Mouse (Mus musculus) E14TG2a.4 (cell line): Measurements from ENCODE around the gene Tmem178b.

Experiments used
- CTCF ChIP-seq: conservative IDR thresholded peaks from 2 replicates; pipeline ENCODE4 v1.5.1; 2014; ENCODE audit warnings: low read length
- NANOG ChIP-seq: IDR thresholded peaks from 2 replicates; pipeline ENCODE4 v1.6.1; 2014; ENCODE audit warnings: borderline replicate concordance, low read length, mixed read lengths
- POU5F1 ChIP-seq: IDR thresholded peaks from 2 replicates; pipeline ENCODE4 v1.6.1; 2014; ENCODE audit warnings: low read length, borderline replicate concordance

GRCm38 (mm10) chr6:40137831-40138520 lies 264.9 kb downstream of the Tmem178b start:
- no peak for TF ChIP-seq CTCF
- no peak for TF ChIP-seq NANOG
- TF ChIP-seq POU5F1: no peak
